Mouse (Mus musculus) splenic B cell, adult 2 months (primary cell): ENCODE data around the gene Clic6.
A peak's percentile ranks its signal among the peaks of the same experiment; 100 is the strongest.

Experiments
- DNase-seq: peaks from one replicate; pipeline ENCODE4 v3.0.0-alpha.2; 2011; ENCODE audit warnings: low read depth, low spot score
- H3K27me3 ChIP-seq: 2 replicates; pipeline ENCODE4 v1.6.1; 2012; ENCODE audit warnings: mild to moderate bottlenecking, low read length, moderate library complexity, mixed read lengths; ENCODE audit not compliant: control insufficient read depth, poor library complexity, insufficient read depth, severe bottlenecking
- H3K36me3 ChIP-seq: 2 replicates; pipeline ENCODE4 v1.6.1; 2012; ENCODE audit warnings: mild to moderate bottlenecking, low read length, moderate library complexity, mixed read lengths; ENCODE audit not compliant: control insufficient read depth, poor library complexity, insufficient read depth, severe bottlenecking

The Clic6 gene

GRCm38 (mm10) chr16:92524651-92525050, 39.1 kb downstream of the Clic6 start:
- no peak for DNase-seq
- Histone ChIP-seq H3K27me3 (no peaks in the 10 kb centered on the region), H3K36me3 (no peaks in the 10 kb centered on the region)

GRCm38 (mm10) chr16:92525919-92526318, 40.4 kb downstream of the Clic6 start:
- H3K27me3 ChIP-seq, result no peaks in the 10 kb centered on the region
- no peaks in the 10 kb centered on the region for H3K36me3 ChIP-seq
- no peak for DNase-seq

GRCm38 (mm10) chr16:92535258-92535657, 49.7 kb downstream of the Clic6 start:
- no peaks in the 10 kb centered on the region for H3K36me3 ChIP-seq
- DNase-seq, result peak; percentile 20
- H3K27me3 ChIP-seq, result no peaks in the 10 kb centered on the region

- H3K36me3 ChIP-seq, result no peaks in the 10 kb centered on the region
- H3K27me3 ChIP-seq, result no peaks in the 10 kb centered on the region
- DNase-seq, result no peak
Measured at GRCm38 (mm10) chr16:92538356-92538755, 52.8 kb downstream of the Clic6 start.

- H3K27me3 ChIP-seq, result no peaks in the 10 kb centered on the region
- no peaks in the 10 kb centered on the region for H3K36me3 ChIP-seq
- DNase-seq, result peak; percentile 21
Measured at GRCm38 (mm10) chr16:92544264-92544663, 58.7 kb downstream of the Clic6 start.

- H3K36me3 ChIP-seq, result no peaks in the 10 kb centered on the region
- H3K27me3 ChIP-seq, result no peaks in the 10 kb centered on the region
- no peak for DNase-seq
Measured at GRCm38 (mm10) chr16:92548651-92549050, 63.1 kb downstream of the Clic6 start.

- no peak for DNase-seq
- H3K27me3 ChIP-seq, result no peaks in the 10 kb centered on the region
- no peaks in the 10 kb centered on the region for H3K36me3 ChIP-seq
Measured at GRCm38 (mm10) chr16:92551266-92552105, 66.0 kb downstream of the Clic6 start.

- DNase-seq, result no peak
- Histone ChIP-seq H3K36me3 (no peaks in the 10 kb centered on the region), H3K27me3 (no peaks in the 10 kb centered on the region)
Measured at GRCm38 (mm10) chr16:92552106-92552382, 66.5 kb downstream of the Clic6 start.

- H3K27me3 ChIP-seq, result no peaks in the 10 kb centered on the region
- H3K36me3 ChIP-seq, result no peaks in the 10 kb centered on the region
- no peak for DNase-seq
Measured at GRCm38 (mm10) chr16:92552858-92553257, 67.3 kb downstream of the Clic6 start.

- DNase-seq, result no peak
- no peaks in the 10 kb centered on the region for H3K27me3 ChIP-seq
- no peaks in the 10 kb centered on the region for H3K36me3 ChIP-seq
Measured at GRCm38 (mm10) chr16:92555051-92555450, 69.5 kb downstream of the Clic6 start.

- Histone ChIP-seq H3K27me3 (no peaks in the 10 kb centered on the region), H3K36me3 (no peaks in the 10 kb centered on the region)
- no peak for DNase-seq
Measured at GRCm38 (mm10) chr16:92565291-92565690, 79.8 kb downstream of the Clic6 start.

GRCm38 (mm10) chr16:92565708-92566107, 80.2 kb downstream of the Clic6 start:
- DNase-seq, result peak; percentile 80
- Histone ChIP-seq H3K27me3 (no peaks in the 10 kb centered on the region), H3K36me3 (no peaks in the 10 kb centered on the region)

- DNase-seq, result no peak
- Histone ChIP-seq H3K27me3 (no peaks in the 10 kb centered on the region), H3K36me3 (no peaks in the 10 kb centered on the region)
Measured at GRCm38 (mm10) chr16:92566146-92566545, 80.6 kb downstream of the Clic6 start.

GRCm38 (mm10) chr16:92571246-92571645, 85.7 kb downstream of the Clic6 start:
- no peak for DNase-seq
- H3K27me3 ChIP-seq, result no peaks in the 10 kb centered on the region

GRCm38 (mm10) chr16:92573193-92573592, 87.7 kb downstream of the Clic6 start:
- no peaks in the 10 kb centered on the region for H3K27me3 ChIP-seq
- DNase-seq, result no peak
- H3K36me3 ChIP-seq, result no peaks in the 10 kb centered on the region

More at GRCm38 (mm10) chr16:92571246-92571645, 85.7 kb downstream of the Clic6 start:
- no peaks in the 10 kb centered on the region for H3K36me3 ChIP-seq

GRCm38 (mm10) chr16:92575792-92576191, 90.3 kb downstream of the Clic6 start:
- Histone ChIP-seq H3K27me3 (no peaks in the 10 kb centered on the region), H3K36me3 (no peaks in the 10 kb centered on the region)
- no peak for DNase-seq
